Mouse (Mus musculus) gastrocnemius, adult 8-10 months (tissue): ENCODE results near the gene Cd5l. TPM values are rescaled to one million over a fixed set of nuclear protein-coding genes. Genes with fewer than 3 reads are reported as not detected.
"Not testable (repeated sequence)": the region's sequence is repeated elsewhere in the genome, so short reads cannot be mapped to it uniquely, and the experiment has no call there.

Experiments used
- DNase-seq, 2 experiments: peaks; one replicate each; pipeline ENCODE4 v3.0.0; 2022; ENCODE audit warnings: low spot score in 2 of 2
- total RNA-seq, 4 experiments: library from RNA; stranded (reverse); gene quantifications; 2 replicates each; pipeline ENCODE4 v1.2.4; 2022

Cd5l gene
- not detected for total RNA-seq

- no peak for DNase-seq
These were observed at the start of gene Cd5l for GRCm38 (mm10) chr3:87357581-87357980. TSS of gene Cd5l (plus strand) at chr3:87357881.

GRCm38 (mm10) chr3:87309922-87310321, 47.8 kb upstream of the Cd5l start:
- no peak for DNase-seq

GRCm38 (mm10) chr3:87322557-87322956, 35.1 kb upstream of the Cd5l start:
- DNase-seq: no peak

- no peak for DNase-seq
These were observed 33.9 kb upstream of the Cd5l start for GRCm38 (mm10) chr3:87323778-87324177.

GRCm38 (mm10) chr3:87337899-87338298, 19.8 kb upstream of the Cd5l start:
- DNase-seq: no peak

GRCm38 (mm10) chr3:87350992-87351391, 6.7 kb upstream of the Cd5l start:
- not testable (repeated sequence) for DNase-seq

GRCm38 (mm10) chr3:87359215-87359614, 1.5 kb downstream of the Cd5l start:
- DNase-seq: no peak

- DNase-seq: no peak
These were observed 2.8 kb downstream of the Cd5l start for GRCm38 (mm10) chr3:87360466-87360865.

- no peak for DNase-seq
These were observed 8.0 kb downstream of the Cd5l start for GRCm38 (mm10) chr3:87365691-87366090.

- no peak for DNase-seq
These were observed 9.8 kb downstream of the Cd5l start for GRCm38 (mm10) chr3:87367511-87367910.

- DNase-seq: no peak
These were observed 11.5 kb downstream of the Cd5l start for GRCm38 (mm10) chr3:87369181-87369580.

GRCm38 (mm10) chr3:87376195-87377165, 18.8 kb downstream of the Cd5l start, which contains the start of gene Fcrl1:
TSS of gene Fcrl1 (plus strand) at chr3:87376387.
- no peak for DNase-seq

- DNase-seq: no peak
These were observed 19.5 kb downstream of the Cd5l start for GRCm38 (mm10) chr3:87377228-87377627.

GRCm38 (mm10) chr3:87377719-87378118, 20.0 kb downstream of the Cd5l start:
- DNase-seq: no peak

- not testable (repeated sequence) for DNase-seq
These were observed 22.1 kb downstream of the Cd5l start for GRCm38 (mm10) chr3:87379641-87380315.

GRCm38 (mm10) chr3:87381806-87382712, 24.4 kb downstream of the Cd5l start:
- DNase-seq: no peak

GRCm38 (mm10) chr3:87383308-87383707, 25.6 kb downstream of the Cd5l start:
- DNase-seq: no peak

- no peak for DNase-seq
These were observed 27.4 kb downstream of the Cd5l start for GRCm38 (mm10) chr3:87385105-87385504.

- no peak for DNase-seq
These were observed 33.3 kb downstream of the Cd5l start for GRCm38 (mm10) chr3:87390935-87391334.

GRCm38 (mm10) chr3:87398809-87399208, 41.1 kb downstream of the Cd5l start:
- DNase-seq: no peak

- no peak for DNase-seq
These were observed 42.2 kb downstream of the Cd5l start for GRCm38 (mm10) chr3:87399906-87400305.
